Mouse (Mus musculus) neutrophil, adult 83 days (primary cell): ENCODE measurements around the gene Prkd3. TPM values are rescaled to one million over a fixed set of nuclear protein-coding genes. Genes with fewer than 3 reads are reported as not detected.

Experiments used
- total RNA-seq, 2 experiments: library from RNA; stranded (reverse); gene quantifications; one replicate each; pipeline ENCODE4 v1.2.4; 2023

Prkd3 gene
- total RNA-seq: 10 to 100 TPM; 44.8 to 52.3 TPM

GRCm38 (mm10) chr17:79020208-79020983 is at the start of gene Prkd3:
Gene Prkd3, minus strand, starts transcription at chr17:79020816.

GRCm38 (mm10) chr17:79051606-79052005 is 31.0 kb upstream of the Prkd3 start, which contains the start of gene Qpct:
Gene Qpct, plus strand, starts transcription at chr17:79051906.

GRCm38 (mm10) chr17:78936466-78937228 is 84.0 kb downstream of the Prkd3 start, which contains the start of the genes Cebpz and Ndufaf7:
Gene Cebpz, minus strand, starts transcription at chr17:78937066.
Gene Ndufaf7, plus strand, starts transcription at chr17:78937136.

GRCm38 (mm10) chr17:78916369-78916813 is 104.2 kb downstream of the Prkd3 start, which contains the start of gene Cebpzos:
Gene Cebpzos, plus strand, starts transcription at chr17:78916500.

GRCm38 (mm10) chr17:78906892-78907291 is 113.7 kb downstream of the Prkd3 start, which contains the start of gene Sult6b1:
Gene Sult6b1, minus strand, starts transcription at chr17:78906992.

Other genes starting within 250 kb of the Prkd3 start
- gene Heatr5b, start 185.5 kb downstream of the Prkd3 start, total RNA-seq: 10 to 100 TPM; 20.8 to 22.6 TPM
- gene Gpatch11, start 185.2 kb downstream of the Prkd3 start, total RNA-seq: 10 to 100 TPM; 19.1 to 24.5 TPM
- 10 to 100 TPM; 31.2 to 35.0 TPM for gene Eif2ak2, start 138.2 kb downstream of the Prkd3 start, total RNA-seq
- gene Sult6b1, start 113.8 kb downstream of the Prkd3 start, total RNA-seq: not detected
- 10 to 100 TPM in 1 of 2 experiments, 1 to 10 TPM in 1; 5.7 to 11.4 TPM for gene Cebpzos, start 104.3 kb downstream of the Prkd3 start, total RNA-seq
- gene Cebpz, start 83.8 kb downstream of the Prkd3 start, total RNA-seq: 10 to 100 TPM; 53.3 to 54.4 TPM
- 10 to 100 TPM; 21.7 to 24.5 TPM for gene Ndufaf7, start 83.7 kb downstream of the Prkd3 start, total RNA-seq
- 1 to 10 TPM; 6.7 to 8.3 TPM for gene Qpct, start 31.1 kb upstream of the Prkd3 start, total RNA-seq